Comparison of ENCODE assay signal across 19 mouse cellular contexts in genomic region chr7:98916581-98916980, GRCm38 (mm10).
"Had no signal": no experiment of that assay in that cellular context is flagged by ENCODE, and none has a peak within 500 bp of the region (broad histone marks: within the 10 kb centered on the region; RNA-seq: fewer than 3 reads in every experiment).

No protein-coding gene starts in this region.

- H3K27ac ChIP-seq: liver, embryonic 13.5 days; midbrain, embryonic 13.5 days; neural tube, embryonic 12.5 days; neural tube, embryonic 15.5 days; stomach, postnatal 0 days had no signal

- H3K36me3 ChIP-seq: liver, embryonic 13.5 days; midbrain, embryonic 13.5 days; neural tube, embryonic 12.5 days; neural tube, embryonic 15.5 days had no signal

- H3K9me3 ChIP-seq: liver, embryonic 13.5 days; midbrain, embryonic 13.5 days; neural tube, embryonic 12.5 days; neural tube, embryonic 15.5 days had no signal

- H3K27me3 ChIP-seq: liver, embryonic 13.5 days; midbrain, embryonic 13.5 days; neural tube, embryonic 12.5 days; neural tube, embryonic 15.5 days had no signal

- H3K4me2 ChIP-seq: liver, embryonic 13.5 days; midbrain, embryonic 13.5 days; neural tube, embryonic 12.5 days; neural tube, embryonic 15.5 days had no signal

- H3K9ac ChIP-seq: liver, embryonic 13.5 days; midbrain, embryonic 13.5 days; neural tube, embryonic 12.5 days; neural tube, embryonic 15.5 days had no signal

- ATAC-seq: midbrain, embryonic 13.5 days had no signal

- H3K4me3 ChIP-seq: liver, embryonic 13.5 days; midbrain, embryonic 13.5 days; neural tube, embryonic 12.5 days; neural tube, embryonic 15.5 days had no signal

- DNase-seq: kidney, adult 11 months; kidney, adult 9 months; kidney, postnatal 10 days; kidney, postnatal 4 days; left cerebral cortex, postnatal 4 days; liver, embryonic 13.5 days; lung, adult 2 months; lung, postnatal 14 days; lung, postnatal 4 days; right cerebral cortex, adult 18-20 months; right cerebral cortex, postnatal 14 days; right cerebral cortex, postnatal 4 days; thymus, adult 2 months; thymus, postnatal 14 days; thymus, postnatal 4 days had no signal

- H3K4me1 ChIP-seq: midbrain, embryonic 13.5 days; neural tube, embryonic 12.5 days had no signal
